Mouse (Mus musculus): ENCODE results near the gene Strap. TPM values are rescaled to one million over a fixed set of nuclear protein-coding genes. Genes with fewer than 3 reads are reported as not detected.

Gene Strap
- total RNA-seq, 1 experiment: 109 TPM

DNA sequence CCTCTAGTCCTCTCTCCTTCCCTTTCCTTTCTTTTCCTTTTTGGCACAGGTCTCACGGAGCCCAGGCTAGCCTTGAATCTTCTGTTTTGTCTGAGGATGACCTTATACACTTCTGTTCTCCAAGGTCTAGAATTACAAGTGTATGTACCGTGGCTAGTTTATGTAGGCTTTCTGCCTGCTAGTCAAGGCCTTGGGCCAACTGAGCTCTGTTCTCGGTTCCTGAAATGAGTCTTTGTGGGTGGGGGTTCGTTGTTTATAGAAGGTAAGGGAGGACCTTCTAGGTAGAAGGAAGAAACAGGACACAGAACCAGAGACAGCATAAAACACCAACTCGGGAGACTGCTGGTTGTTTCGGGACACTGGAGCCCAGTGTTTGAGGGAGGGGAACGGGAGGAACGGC lies 40.3 kb downstream of the Strap start:
- DNase-seq (ENCODE audit: low read depth, low spot score): no peak

DNA sequence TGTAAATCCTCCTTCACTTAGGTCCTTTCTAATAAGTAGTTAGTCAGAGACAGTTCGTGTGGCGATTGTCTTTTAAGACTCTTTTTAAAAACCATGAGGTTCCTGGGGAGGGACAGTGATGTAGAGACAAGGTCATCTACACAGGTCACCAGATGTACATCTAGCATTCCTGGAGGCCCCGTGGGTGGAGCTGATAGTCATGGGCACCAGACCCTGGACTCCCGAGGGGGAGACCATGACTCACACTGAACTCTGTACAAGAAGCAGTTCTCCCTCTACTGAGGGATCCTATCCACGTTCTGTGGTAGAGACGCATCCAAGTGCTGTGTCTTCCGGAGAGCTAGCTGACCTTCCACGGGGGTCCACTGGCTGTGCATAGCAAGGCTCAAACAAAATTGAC lies 42.1 kb downstream of the Strap start:
- H3K9me3 ChIP-seq (ENCODE audit: control insufficient read depth, insufficient read depth, low read depth, low read length): no peaks in the 10 kb centered on the region

More for the DNA sequence above, 40.3 kb downstream of the Strap start:
- Histone ChIP-seq H3K4me3 (ENCODE audit: insufficient read depth in 1 of 2, low read depth in 1 of 2, low read length in 2 of 2, poor library complexity in 1 of 2, severe bottlenecking in 1 of 2) (no peak overlapping the region), H3K36me3 (ENCODE audit: control insufficient read depth, insufficient read depth, low read length, poor library complexity, severe bottlenecking) (no peaks in the 10 kb centered on the region), H3K9ac (ENCODE audit: insufficient read depth, low read depth, low read length, poor library complexity, severe bottlenecking) (no peak overlapping the region), H3K27ac (ENCODE audit: insufficient read depth, low read depth, low read length, poor library complexity, severe bottlenecking) (no peak overlapping the region), H3K9me3 (ENCODE audit: control insufficient read depth, insufficient read depth, low read depth, low read length) (no peaks in the 10 kb centered on the region), H3K4me1 (ENCODE audit: control insufficient read depth in 2 of 2, insufficient read depth in 2 of 2, low read length in 2 of 2, poor library complexity in 1 of 2) (peaks cover 4 to 11% of the 10 kb centered on the region in 2 experiments; a peak in 2 of 4 replicates)
- in situ Hi-C loops (cut with MboI; ENCODE audit: low sequenced_read_pairs in 2 of 2, unreplicated experiment in 2 of 2): no loop called here
- no peak for TF ChIP-seq ZC3H11A (IDR thresholded peaks at IDR 0.05; ENCODE audit: borderline replicate concordance, low read depth, low read length)
- no peak for TF ChIP-seq HCFC1 (IDR thresholded peaks at IDR 0.05; ENCODE audit: borderline replicate concordance, insufficient read depth, low read length)
- no peak for TF ChIP-seq CHD2 (IDR thresholded peaks at IDR 0.05; ENCODE audit: low read depth, low read length)
- TF ChIP-seq ZNF384 (IDR thresholded peaks at IDR 0.05; ENCODE audit: low read depth, low read length): no peak
- no peak for TF ChIP-seq MAFK (IDR thresholded peaks at IDR 0.05; ENCODE audit: insufficient read depth, low read depth, low read length)

DNA sequence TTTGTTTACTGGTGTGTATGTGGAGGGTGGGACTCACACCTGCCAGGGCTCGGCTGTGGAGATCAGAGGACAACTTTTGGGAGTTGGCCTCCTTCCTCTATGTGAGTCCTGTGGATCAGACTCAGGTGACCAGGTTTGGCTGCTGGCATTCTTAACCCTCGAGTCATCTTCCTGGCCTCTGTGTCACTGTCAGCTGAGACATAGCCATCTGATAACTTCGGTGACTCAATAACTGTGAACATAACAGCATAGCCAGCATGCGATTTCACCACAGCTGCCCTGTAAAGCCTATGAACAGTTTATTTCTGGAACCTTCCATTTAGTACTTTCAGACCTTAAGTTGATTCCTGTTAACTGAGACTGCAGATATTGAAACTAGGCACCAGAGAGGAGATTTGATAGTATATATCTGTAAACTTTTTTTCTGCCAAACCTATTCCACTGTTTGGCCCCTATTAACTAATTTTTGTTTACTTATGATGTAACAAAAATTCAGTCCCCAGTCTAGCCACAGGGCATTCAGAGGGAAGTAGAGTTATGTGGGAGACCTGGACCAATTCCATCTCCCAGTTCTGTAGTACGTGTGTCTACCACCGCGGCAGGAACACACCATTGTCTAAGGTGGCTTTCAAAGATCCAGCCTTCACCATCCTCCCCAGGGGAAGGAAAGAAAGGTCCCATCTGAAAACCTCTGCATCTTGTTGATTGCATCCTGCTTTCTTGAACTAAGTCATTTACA lies 49.2 kb downstream of the Strap start:
- in situ Hi-C loops (cut with MboI; ENCODE audit: low sequenced_read_pairs in 2 of 2, unreplicated experiment in 2 of 2): no loop called here
- Histone ChIP-seq H3K9ac (ENCODE audit: insufficient read depth, low read depth, low read length, poor library complexity, severe bottlenecking) (no peak overlapping the region), H3K4me1 (ENCODE audit: control insufficient read depth in 2 of 2, insufficient read depth in 2 of 2, low read length in 2 of 2, poor library complexity in 1 of 2) (peaks cover 0 to 2% of the 10 kb centered on the region in 2 experiments; a peak in 1 of 4 replicates), H3K27ac (ENCODE audit: insufficient read depth, low read depth, low read length, poor library complexity, severe bottlenecking) (no peak overlapping the region), H3K36me3 (ENCODE audit: control insufficient read depth, insufficient read depth, low read length, poor library complexity, severe bottlenecking) (0 out of 2 replicates have a peak, but pooled peaks cover 2% of the 10 kb centered on the region), H3K4me3 (ENCODE audit: insufficient read depth in 1 of 2, low read depth in 1 of 2, low read length in 2 of 2, poor library complexity in 1 of 2, severe bottlenecking in 1 of 2) (no peak overlapping the region), H3K9me3 (ENCODE audit: control insufficient read depth, insufficient read depth, low read depth, low read length) (no peaks in the 10 kb centered on the region)
- TF ChIP-seq CHD2 (IDR thresholded peaks at IDR 0.05; ENCODE audit: low read depth, low read length): no peak
- no peak for TF ChIP-seq MAFK (IDR thresholded peaks at IDR 0.05; ENCODE audit: insufficient read depth, low read depth, low read length)
- no peak for TF ChIP-seq ZNF384 (IDR thresholded peaks at IDR 0.05; ENCODE audit: low read depth, low read length)
- TF ChIP-seq ZC3H11A (IDR thresholded peaks at IDR 0.05; ENCODE audit: borderline replicate concordance, low read depth, low read length): no peak
- TF ChIP-seq HCFC1 (IDR thresholded peaks at IDR 0.05; ENCODE audit: borderline replicate concordance, insufficient read depth, low read length): no peak
- no peak for DNase-seq (ENCODE audit: low read depth, low spot score)

More for the DNA sequence above, 42.1 kb downstream of the Strap start:
- DNase-seq (ENCODE audit: low read depth, low spot score): no peak
- H3K9ac ChIP-seq (ENCODE audit: insufficient read depth, low read depth, low read length, poor library complexity, severe bottlenecking): no peak overlapping the region
- H3K4me1 ChIP-seq (ENCODE audit: control insufficient read depth in 2 of 2, insufficient read depth in 2 of 2, low read length in 2 of 2, poor library complexity in 1 of 2): peaks cover 4 to 12% of the 10 kb centered on the region in 2 experiments; a peak in 2 of 4 replicates
- TF ChIP-seq ZC3H11A (IDR thresholded peaks at IDR 0.05; ENCODE audit: borderline replicate concordance, low read depth, low read length): no peak
- no peak for TF ChIP-seq CHD2 (IDR thresholded peaks at IDR 0.05; ENCODE audit: low read depth, low read length)
- no peak for TF ChIP-seq HCFC1 (IDR thresholded peaks at IDR 0.05; ENCODE audit: borderline replicate concordance, insufficient read depth, low read length)
- no peak for TF ChIP-seq ZNF384 (IDR thresholded peaks at IDR 0.05; ENCODE audit: low read depth, low read length)
- no peak for TF ChIP-seq MAFK (IDR thresholded peaks at IDR 0.05; ENCODE audit: insufficient read depth, low read depth, low read length)
- in situ Hi-C loops (cut with MboI; ENCODE audit: low sequenced_read_pairs in 2 of 2, unreplicated experiment in 2 of 2): no loop called here
- no peaks in the 10 kb centered on the region for H3K36me3 ChIP-seq (ENCODE audit: control insufficient read depth, insufficient read depth, low read length, poor library complexity, severe bottlenecking)
- H3K27ac ChIP-seq (ENCODE audit: insufficient read depth, low read depth, low read length, poor library complexity, severe bottlenecking): no peak overlapping the region
- H3K4me3 ChIP-seq (ENCODE audit: insufficient read depth in 1 of 2, low read depth in 1 of 2, low read length in 2 of 2, poor library complexity in 1 of 2, severe bottlenecking in 1 of 2): no peak overlapping the region

DNA sequence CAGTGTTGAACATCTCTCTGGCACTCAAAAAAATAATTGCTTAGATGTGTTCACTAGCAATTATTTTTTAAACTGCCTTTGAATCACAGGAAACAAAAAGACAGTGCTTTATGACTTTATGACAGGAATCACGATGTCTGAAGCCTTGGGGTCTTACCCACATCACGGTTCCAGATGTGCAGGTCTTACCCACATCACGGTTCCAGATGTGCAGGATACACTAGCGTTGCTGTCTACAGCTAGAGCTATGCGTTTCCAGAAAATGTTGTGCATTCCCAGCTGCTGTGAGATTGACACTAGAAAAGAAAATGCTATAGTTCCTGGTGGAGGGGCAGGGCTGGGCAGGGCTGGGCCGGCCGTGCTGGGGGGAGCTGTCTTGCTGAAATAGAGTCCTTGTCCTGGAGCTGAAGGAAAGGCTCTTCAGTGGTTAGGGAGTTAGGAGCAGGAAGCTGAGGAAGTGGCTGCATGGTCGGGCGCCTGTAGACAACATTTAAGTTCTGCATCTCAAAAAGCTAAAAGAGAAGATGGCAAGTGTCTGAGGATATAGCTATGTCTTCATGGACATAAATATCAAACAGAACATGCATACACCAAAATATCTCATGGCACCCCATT lies 54.2 kb downstream of the Strap start:
- Histone ChIP-seq H3K9ac (ENCODE audit: insufficient read depth, low read depth, low read length, poor library complexity, severe bottlenecking) (no peak overlapping the region), H3K9me3 (ENCODE audit: control insufficient read depth, insufficient read depth, low read depth, low read length) (no peaks in the 10 kb centered on the region), H3K4me1 (ENCODE audit: control insufficient read depth in 2 of 2, insufficient read depth in 2 of 2, low read length in 2 of 2, poor library complexity in 1 of 2) (no peaks in the 10 kb centered on the region; a peak in 1 of 4 replicates), H3K27ac (ENCODE audit: insufficient read depth, low read depth, low read length, poor library complexity, severe bottlenecking) (no peak overlapping the region), H3K36me3 (ENCODE audit: control insufficient read depth, insufficient read depth, low read length, poor library complexity, severe bottlenecking) (0 out of 2 replicates have a peak, but pooled peaks cover 2% of the 10 kb centered on the region), H3K4me3 (ENCODE audit: insufficient read depth in 1 of 2, low read depth in 1 of 2, low read length in 2 of 2, poor library complexity in 1 of 2, severe bottlenecking in 1 of 2) (no peak overlapping the region)
- TF ChIP-seq CHD2 (IDR thresholded peaks at IDR 0.05; ENCODE audit: low read depth, low read length): no peak
- no peak for TF ChIP-seq HCFC1 (IDR thresholded peaks at IDR 0.05; ENCODE audit: borderline replicate concordance, insufficient read depth, low read length)
- TF ChIP-seq ZNF384 (IDR thresholded peaks at IDR 0.05; ENCODE audit: low read depth, low read length): no peak
- TF ChIP-seq MAFK (IDR thresholded peaks at IDR 0.05; ENCODE audit: insufficient read depth, low read depth, low read length): no peak
- TF ChIP-seq ZC3H11A (IDR thresholded peaks at IDR 0.05; ENCODE audit: borderline replicate concordance, low read depth, low read length): no peak
- DNase-seq (ENCODE audit: low read depth, low spot score): no peak
- in situ Hi-C loops (cut with MboI; ENCODE audit: low sequenced_read_pairs in 2 of 2, unreplicated experiment in 2 of 2): no loop called here
